ENCODE assay signal across 9 mouse cellular contexts in genomic region chr5:100258952-100259710, GRCm38 (mm10).
DNase-seq lines count a peak whose midpoint lies in the region; ATAC-seq and TF ChIP-seq lines count a peak whose summit lies in the region.
"Had no signal": no experiment of that assay in that cellular context is flagged by ENCODE, and none has a peak within 500 bp of the region (broad histone marks: within the 10 kb centered on the region; RNA-seq: fewer than 3 reads in every experiment).

No protein-coding gene starts in this region.

- no peak for TF ChIP-seq EP300 in stomach, postnatal 0 days (optimal IDR thresholded peaks at IDR 0.05)

- no peak overlapping the region for H3K9ac ChIP-seq in hindbrain, embryonic 13.5 days
- H3K9ac ChIP-seq in hindbrain, embryonic 11.5 days (ENCODE audit: low read depth, low read length) = no peak overlapping the region
- no peak overlapping the region for H3K9ac ChIP-seq in stomach, embryonic 14.5 days (replicated peaks; ENCODE audit: low read depth, low read length)
- H3K9ac ChIP-seq in stomach, postnatal 0 days (ENCODE audit: low read length) = no peak overlapping the region
- no peak overlapping the region for H3K9ac ChIP-seq in hindbrain, embryonic 14.5 days
- H3K9ac ChIP-seq in stomach, embryonic 15.5 days = no peak overlapping the region

- DNase-seq in hindbrain, embryonic 11.5 days (ENCODE audit: low spot score) = no peak
- no peak for DNase-seq in stomach, postnatal 0 days (ENCODE audit: low spot score)
- DNase-seq in hindbrain, embryonic 14.5 days (ENCODE audit: low spot score) = peak; percentile 68
- DNase-seq in thymus, postnatal 10 days (ENCODE audit: low spot score in 2 of 2) = no peak

- ATAC-seq in hindbrain, embryonic 13.5 days (ENCODE audit: low FRiP score) = no peak
- ATAC-seq in hindbrain, embryonic 11.5 days (ENCODE audit: low FRiP score) = no peak
- 0 out of 2 replicates have a peak, but pooled peaks have one; percentile 12 for ATAC-seq in stomach, embryonic 14.5 days (ENCODE audit: insufficient number of reproducible peaks, insufficient read depth, low FRiP score, low read depth)
- ATAC-seq in stomach, postnatal 0 days (ENCODE audit: low FRiP score, low TSS enrichment) = no peak
- ATAC-seq in hindbrain, embryonic 14.5 days (ENCODE audit: low FRiP score) = peak; percentile 27; the same call in 1 of the 2 replicates
- ATAC-seq in stomach, embryonic 15.5 days (ENCODE audit: insufficient read depth, low FRiP score, low read depth) = peak; percentile 43; the same call in 1 of the 2 replicates
- no peak for ATAC-seq in granulocyte monocyte progenitor cell, adult 5-6 weeks (replicated peaks; ENCODE audit: poor library complexity, severe bottlenecking)

- no peak overlapping the region for H3K4me3 ChIP-seq in hindbrain, embryonic 13.5 days
- H3K4me3 ChIP-seq in hindbrain, embryonic 11.5 days (ENCODE audit: low read depth, low read length) = no peak overlapping the region
- no peak overlapping the region for H3K4me3 ChIP-seq in stomach, embryonic 14.5 days (ENCODE audit: low read depth, low read length)
- no peak overlapping the region for H3K4me3 ChIP-seq in stomach, postnatal 0 days (ENCODE audit: low read depth, low read length)
- no peak overlapping the region for H3K4me3 ChIP-seq in hindbrain, embryonic 14.5 days (replicated peaks; ENCODE audit: low read length)
- H3K4me3 ChIP-seq in stomach, embryonic 15.5 days (replicated peaks) = no peak overlapping the region

- H3K9me3 ChIP-seq in hindbrain, embryonic 13.5 days = no peaks in the 10 kb centered on the region
- H3K9me3 ChIP-seq in hindbrain, embryonic 11.5 days (ENCODE audit: control insufficient read depth, low read length) = no peaks in the 10 kb centered on the region
- H3K9me3 ChIP-seq in stomach, embryonic 14.5 days (ENCODE audit: control insufficient read depth, low read depth, low read length) = no peaks in the 10 kb centered on the region
- no peaks in the 10 kb centered on the region for H3K9me3 ChIP-seq in stomach, postnatal 0 days (ENCODE audit: control insufficient read depth, low read length)
- no peaks in the 10 kb centered on the region for H3K9me3 ChIP-seq in hindbrain, embryonic 14.5 days (ENCODE audit: control insufficient read depth, low read length)
- H3K9me3 ChIP-seq in stomach, embryonic 15.5 days = no peaks in the 10 kb centered on the region

- 64% methylated on average over 12 of the region's 12 CpGs for WGBS in hindbrain, embryonic 13.5 days
- WGBS in hindbrain, embryonic 11.5 days = 80% methylated on average over 12 of the region's 12 CpGs
- 49% methylated on average over 12 of the region's 12 CpGs for whole genome bisulfite sequencing in stomach, embryonic 14.5 days
- 43% methylated on average over 12 of the region's 12 CpGs for WGBS in stomach, postnatal 0 days
- 57% methylated on average over 12 of the region's 12 CpGs for WGBS in hindbrain, embryonic 14.5 days
- WGBS in stomach, embryonic 15.5 days = 52% methylated on average over 12 of the region's 12 CpGs

- H3K27me3 ChIP-seq in hindbrain, embryonic 13.5 days = no peaks in the 10 kb centered on the region
- H3K27me3 ChIP-seq in hindbrain, embryonic 11.5 days (ENCODE audit: control insufficient read depth, insufficient read depth, low read length) = no peaks in the 10 kb centered on the region
- no peaks in the 10 kb centered on the region for H3K27me3 ChIP-seq in stomach, embryonic 14.5 days (ENCODE audit: control insufficient read depth, insufficient read depth, low read length)
- no peaks in the 10 kb centered on the region for H3K27me3 ChIP-seq in stomach, postnatal 0 days (ENCODE audit: control insufficient read depth, insufficient read depth, low read length)
- H3K27me3 ChIP-seq in hindbrain, embryonic 14.5 days (ENCODE audit: control insufficient read depth, insufficient read depth, low read length) = no peaks in the 10 kb centered on the region
- no peaks in the 10 kb centered on the region for H3K27me3 ChIP-seq in stomach, embryonic 15.5 days (replicated peaks)

- no peaks in the 10 kb centered on the region for H3K36me3 ChIP-seq in hindbrain, embryonic 13.5 days
- no peaks in the 10 kb centered on the region for H3K36me3 ChIP-seq in hindbrain, embryonic 11.5 days (ENCODE audit: control insufficient read depth, insufficient read depth, low read length)
- H3K36me3 ChIP-seq in stomach, embryonic 14.5 days (ENCODE audit: control insufficient read depth, insufficient read depth, low read length) = no peaks in the 10 kb centered on the region
- H3K36me3 ChIP-seq in stomach, postnatal 0 days (ENCODE audit: control insufficient read depth, insufficient read depth, low read length) = no peaks in the 10 kb centered on the region
- no peaks in the 10 kb centered on the region for H3K36me3 ChIP-seq in hindbrain, embryonic 14.5 days (replicated peaks; ENCODE audit: control insufficient read depth, insufficient read depth)
- no peaks in the 10 kb centered on the region for H3K36me3 ChIP-seq in stomach, embryonic 15.5 days

- TF ChIP-seq CTCF in stomach, postnatal 0 days (IDR thresholded peaks at IDR 0.05; ENCODE audit: low read depth) = no peak

- no peak overlapping the region for H3K4me2 ChIP-seq in hindbrain, embryonic 13.5 days
- no peak overlapping the region for H3K4me2 ChIP-seq in hindbrain, embryonic 11.5 days (replicated peaks; ENCODE audit: low read depth, low read length)
- H3K4me2 ChIP-seq in stomach, embryonic 14.5 days (replicated peaks; ENCODE audit: low read depth, low read length) = no peak overlapping the region
- no peak overlapping the region; the same call in 1 of the 2 replicates for H3K4me2 ChIP-seq in stomach, postnatal 0 days (replicated peaks; ENCODE audit: low read depth)
- H3K4me2 ChIP-seq in hindbrain, embryonic 14.5 days (replicated peaks) = no peak overlapping the region
- H3K4me2 ChIP-seq in stomach, embryonic 15.5 days = no peak overlapping the region

- H3K4me1 ChIP-seq in hindbrain, embryonic 13.5 days (replicated peaks) = peaks cover 17% of the 10 kb centered on the region; the same call in 1 of the 2 replicates
- no peaks in the 10 kb centered on the region for H3K4me1 ChIP-seq in hindbrain, embryonic 11.5 days (replicated peaks; ENCODE audit: control insufficient read depth, insufficient read depth, low read length)
- H3K4me1 ChIP-seq in stomach, embryonic 14.5 days (ENCODE audit: control insufficient read depth, insufficient read depth, low read length) = peaks cover 9% of the 10 kb centered on the region
- H3K4me1 ChIP-seq in stomach, postnatal 0 days (replicated peaks; ENCODE audit: control insufficient read depth, insufficient read depth) = no peaks in the 10 kb centered on the region
- no peaks in the 10 kb centered on the region; the same call in 1 of the 2 replicates for H3K4me1 ChIP-seq in hindbrain, embryonic 14.5 days (replicated peaks; ENCODE audit: control insufficient read depth, insufficient read depth, low read length)
- no peaks in the 10 kb centered on the region for H3K4me1 ChIP-seq in stomach, embryonic 15.5 days

- H3K27ac ChIP-seq in hindbrain, embryonic 13.5 days = peak overlapping the region; percentile 68; the same call in 1 of the 2 replicates
- no peak overlapping the region for H3K27ac ChIP-seq in hindbrain, embryonic 11.5 days (ENCODE audit: low read depth, low read length)
- peak overlapping the region; percentile 44; the same call in 1 of the 2 replicates for H3K27ac ChIP-seq in stomach, embryonic 14.5 days (ENCODE audit: low read length)
- H3K27ac ChIP-seq in stomach, postnatal 0 days (replicated peaks) = no peak overlapping the region
- H3K27ac ChIP-seq in hindbrain, embryonic 14.5 days = peak overlapping the region; percentile 39; the same call in 1 of the 2 replicates
- H3K27ac ChIP-seq in stomach, embryonic 15.5 days = peak overlapping the region; percentile 63; the same call in 1 of the 2 replicates
- H3K27ac ChIP-seq: macrophage had no signal

Comparison
In these comparisons a context has a peak if more than half of its experiments do, and no peak if none do; other contexts are left out.
1. ATAC-seq: peak in stomach, embryonic 14.5 days (single experiment), hindbrain, embryonic 14.5 days (single experiment) and stomach, embryonic 15.5 days (single experiment); none in hindbrain, embryonic 13.5 days (single experiment), hindbrain, embryonic 11.5 days (single experiment), stomach, postnatal 0 days (single experiment) and granulocyte monocyte progenitor cell, adult 5-6 weeks (single experiment).
2. H3K27ac ChIP-seq: peak in hindbrain, embryonic 13.5 days (single experiment), stomach, embryonic 14.5 days (single experiment), hindbrain, embryonic 14.5 days (single experiment) and stomach, embryonic 15.5 days (single experiment); none in hindbrain, embryonic 11.5 days (single experiment) and stomach, postnatal 0 days (single experiment).